Mouse (Mus musculus) CH12.LX (cell line): Measurements from ENCODE around the gene A430078G23Rik.

Experiments used
- CHD2 ChIP-seq: IDR thresholded peaks from 2 replicates; pipeline ENCODE4 v1.6.1; 2011; ENCODE audit warnings: low read length, improper control_type of control experiment
- CTCF ChIP-seq, 2 experiments: IDR thresholded peaks in 1 of 2; conservative IDR thresholded peaks in 1 of 2; 2 replicates each; pipeline ENCODE4 v1.5.1; 2011 to 2012; ENCODE audit warnings: low read depth in 2 of 2, low read length in 2 of 2, improper control_type of control experiment in 1 of 2, inconsistent platforms in 1 of 2, mild to moderate bottlenecking in 1 of 2, moderate library complexity in 1 of 2
- E2F4 ChIP-seq: IDR thresholded peaks from 2 replicates; pipeline ENCODE4 v1.6.1; 2011; ENCODE audit warnings: low read depth, low read length, improper control_type of control experiment; ENCODE audit not compliant: insufficient replicate concordance
- EP300 ChIP-seq: IDR thresholded peaks from 2 replicates; pipeline ENCODE4 v1.6.1; 2011; ENCODE audit warnings: low read length, improper control_type of control experiment
- ETS1 ChIP-seq: conservative IDR thresholded peaks from 2 replicates; pipeline ENCODE4 v1.6.1; 2012; ENCODE audit warnings: low read depth, mild to moderate bottlenecking, inconsistent platforms, low read length, improper control_type of control experiment, moderate library complexity
- MAFK ChIP-seq: IDR thresholded peaks from 2 replicates; pipeline ENCODE4 v1.6.1; 2011; ENCODE audit warnings: low read length, improper control_type of control experiment; ENCODE audit not compliant: insufficient replicate concordance
- MAZ ChIP-seq: IDR thresholded peaks from 2 replicates; pipeline ENCODE4 v1.6.1; 2012; ENCODE audit warnings: low read depth, mild to moderate bottlenecking, inconsistent platforms, low read length, improper control_type of control experiment, moderate library complexity
- NELFE ChIP-seq: IDR thresholded peaks from 2 replicates; pipeline ENCODE4 v1.6.1; 2011; ENCODE audit warnings: low read depth, low read length, improper control_type of control experiment
- POLR2A ChIP-seq: IDR thresholded peaks from 2 replicates; pipeline ENCODE4 v1.6.1; 2011; ENCODE audit warnings: low read depth, mild to moderate bottlenecking, improper control_type of control experiment, low read length
- SIN3A ChIP-seq: IDR thresholded peaks from 2 replicates; pipeline ENCODE4 v1.6.1; 2012; ENCODE audit warnings: low read length, improper control_type of control experiment, inconsistent platforms
- TCF12 ChIP-seq: IDR thresholded peaks from 2 replicates; pipeline ENCODE4 v1.6.1; 2014; ENCODE audit warnings: low read depth, mild to moderate bottlenecking, inconsistent platforms, low read length, improper control_type of control experiment
- USF1 ChIP-seq: IDR thresholded peaks from 2 replicates; pipeline ENCODE4 v1.6.1; 2014; ENCODE audit warnings: low read depth, mild to moderate bottlenecking, inconsistent platforms, low read length, improper control_type of control experiment
- ZC3H11A ChIP-seq: IDR thresholded peaks from 2 replicates; pipeline ENCODE4 v1.6.1; 2012; ENCODE audit warnings: low read depth, mild to moderate bottlenecking, inconsistent platforms, low read length, improper control_type of control experiment
- ZKSCAN1 ChIP-seq: IDR thresholded peaks from 2 replicates; pipeline ENCODE4 v1.6.1; 2012; ENCODE audit warnings: low read depth, inconsistent platforms, low read length, improper control_type of control experiment, borderline replicate concordance

DNA sequence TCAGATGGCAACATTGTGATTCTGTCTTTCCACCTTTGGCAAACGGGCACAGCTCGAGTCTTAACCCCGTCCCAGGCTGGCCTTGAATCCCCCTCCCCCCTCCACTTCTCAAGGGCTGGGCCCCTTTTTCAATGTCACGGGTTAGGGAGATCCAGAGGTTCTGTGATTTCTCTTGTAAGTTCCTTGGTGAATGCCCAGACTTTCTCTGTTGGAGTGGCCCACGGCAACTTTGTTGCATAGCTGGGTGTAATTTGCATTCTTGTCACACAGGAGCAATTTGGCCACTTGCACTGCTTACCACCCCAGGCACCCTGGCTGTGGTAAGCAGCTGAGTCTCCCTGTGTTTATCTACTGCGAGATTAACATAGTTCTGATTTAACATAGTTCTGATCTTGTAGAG is 41.4 kb downstream of the A430078G23Rik start:
- TF ChIP-seq USF1 (no peak), TCF12 (no peak), POLR2A (no peak), CTCF (conservative IDR thresholded peaks at IDR 0.05 in 1 of 2, IDR thresholded peaks at IDR 0.05 in 1 of 2; ENCODE audit: low read depth in 2 of 2, low read length in 2 of 2) (no peak), SIN3A (no peak), MAFK (no peak), ZC3H11A (no peak), ZKSCAN1 (no peak), NELFE (no peak), CHD2 (no peak), E2F4 (no peak), EP300 (no peak), ETS1 (no peak), MAZ (no peak)
